Mouse (Mus musculus) MEL-GATA-1-ER (cell line): ENCODE results near the gene B3galt2.

Experiments used
- DNase-seq: peaks from one replicate; pipeline ENCODE4 v3.0.0-alpha.2; 2012; ENCODE audit warnings: low read depth; ENCODE audit errors: extremely low read depth

B3galt2 gene

DNA sequence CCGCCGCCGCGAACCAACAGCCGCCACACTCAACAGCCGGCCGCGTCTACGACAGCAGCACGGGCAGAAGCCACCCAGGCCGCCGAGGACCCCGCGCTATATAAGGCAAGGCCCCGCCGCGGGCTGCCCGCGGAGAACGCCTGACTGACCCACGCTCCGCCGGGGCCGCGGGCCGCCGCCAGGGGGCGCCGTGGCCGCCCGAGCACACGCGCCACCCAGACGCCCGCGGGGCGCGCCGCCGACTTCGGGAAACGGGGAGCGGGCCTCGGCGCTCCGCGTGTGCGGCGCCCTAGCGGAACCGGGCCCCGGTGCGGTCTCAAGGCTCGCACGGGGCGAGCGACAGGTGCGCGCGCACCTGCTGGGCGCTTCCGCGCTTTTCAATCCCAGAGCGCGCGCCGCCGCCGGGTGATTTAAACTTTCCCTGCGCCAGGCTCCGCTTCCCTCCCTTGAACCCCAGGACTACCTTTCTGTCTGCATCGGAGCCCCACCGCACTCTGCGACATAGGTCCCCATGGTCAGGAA, 62.3 kb downstream of the B3galt2 start, which contains the start of gene Cdc73:
Cdc73 (minus strand) TSS at position 153 of the 522 bp plus-strand sequence.
- DNase-seq, result peak; percentile 41
